Mouse (Mus musculus): ENCODE results near the gene Samd15. TPM values are rescaled to one million over a fixed set of nuclear protein-coding genes. Genes with fewer than 3 reads are reported as not detected.
"Not testable (repeated sequence)": the region's sequence is repeated elsewhere in the genome, so short reads cannot be mapped to it uniquely, and the experiment has no call there.

The Samd15 gene
- polyA plus RNA-seq (2015; fragmentation: Nextera tagmentation; extraction: Ambion mirVana): 2.5 TPM in 2 replicates

GRCm38 (mm10) chr12:87199206-87199972 lies at the start of gene Samd15:
TSS of gene Samd15 (plus strand) at chr12:87199723.
- Histone ChIP-seq H3K4me1 (peaks cover 15% of the 10 kb centered on the region), H3K36me3 (no peaks in the 10 kb centered on the region), H3K4me3 (replicated peaks) (peak within 1 kb of the TSS; percentile 65), H3K27ac (replicated peaks) (peak within 1 kb of the TSS; percentile 90), H3K9ac (replicated peaks) (peak within 1 kb of the TSS; percentile 84), H3K9me3 (replicated peaks) (no peaks in the 10 kb centered on the region), H3K4me2 (peak within 1 kb of the TSS; percentile 79), H3K27me3 (replicated peaks) (no peaks in the 10 kb centered on the region)
- peak; percentile 68 for ATAC-seq (ENCODE audit: low FRiP score)
- WGBS: 3% methylated on average over 38 of the region's 38 CpGs

- 82% methylated on average over 4 of the region's 4 CpGs for WGBS
- H3K36me3 ChIP-seq; ATAC-seq (ENCODE audit: low FRiP score); H3K9ac ChIP-seq (replicated peaks); H3K27ac ChIP-seq (replicated peaks); H3K9me3 ChIP-seq (replicated peaks); H3K4me2 ChIP-seq; H3K27me3 ChIP-seq (replicated peaks); H3K4me3 ChIP-seq (replicated peaks); H3K4me1 ChIP-seq: not testable (repeated sequence)
These were observed 45.1 kb upstream of the Samd15 start for GRCm38 (mm10) chr12:87154448-87154847.

GRCm38 (mm10) chr12:87157361-87157760 lies 42.2 kb upstream of the Samd15 start:
- H3K27me3 ChIP-seq (replicated peaks): no peaks in the 10 kb centered on the region
- 66% methylated on average over 4 of the region's 4 CpGs for WGBS

GRCm38 (mm10) chr12:87158099-87158498 lies 41.4 kb upstream of the Samd15 start:
- Histone ChIP-seq H3K27ac (replicated peaks) (no peak overlapping the region), H3K9ac (replicated peaks) (no peak overlapping the region), H3K36me3 (0 out of 2 replicates have a peak, but pooled peaks cover 2% of the 10 kb centered on the region), H3K27me3 (replicated peaks) (no peaks in the 10 kb centered on the region), H3K4me2 (no peak overlapping the region), H3K4me1 (no peaks in the 10 kb centered on the region), H3K9me3 (replicated peaks) (no peaks in the 10 kb centered on the region), H3K4me3 (replicated peaks) (no peak overlapping the region)
- WGBS: 81% methylated on average over 7 of the region's 7 CpGs
- ATAC-seq (ENCODE audit: low FRiP score): no peak

More at GRCm38 (mm10) chr12:87157361-87157760, 42.2 kb upstream of the Samd15 start:
- ATAC-seq (ENCODE audit: low FRiP score): no peak
- Histone ChIP-seq H3K9me3 (replicated peaks) (no peaks in the 10 kb centered on the region), H3K4me1 (no peaks in the 10 kb centered on the region), H3K27ac (replicated peaks) (no peak overlapping the region), H3K9ac (replicated peaks) (no peak overlapping the region), H3K36me3 (no peaks in the 10 kb centered on the region), H3K4me3 (replicated peaks) (no peak overlapping the region), H3K4me2 (no peak overlapping the region)

- no peak overlapping the region for H3K4me3 ChIP-seq (replicated peaks)
- no peaks in the 10 kb centered on the region for H3K4me1 ChIP-seq
- 93% methylated on average over 1 of the region's 1 CpGs for WGBS
- H3K36me3 ChIP-seq: 0 out of 2 replicates have a peak, but pooled peaks cover 6% of the 10 kb centered on the region
- ATAC-seq (ENCODE audit: low FRiP score): no peak
- no peak overlapping the region for H3K4me2 ChIP-seq
- no peak overlapping the region for H3K9ac ChIP-seq (replicated peaks)
- H3K27ac ChIP-seq (replicated peaks): no peak overlapping the region
- H3K9me3 ChIP-seq (replicated peaks): no peaks in the 10 kb centered on the region
- H3K27me3 ChIP-seq (replicated peaks): no peaks in the 10 kb centered on the region
These were observed 39.2 kb upstream of the Samd15 start for GRCm38 (mm10) chr12:87160310-87160709.

GRCm38 (mm10) chr12:87160815-87161214 lies 38.7 kb upstream of the Samd15 start:
- Histone ChIP-seq H3K27ac (replicated peaks) (no peak overlapping the region), H3K4me3 (replicated peaks) (no peak overlapping the region), H3K9ac (replicated peaks) (no peak overlapping the region), H3K4me1 (no peaks in the 10 kb centered on the region), H3K36me3 (0 out of 2 replicates have a peak, but pooled peaks cover 6% of the 10 kb centered on the region), H3K4me2 (no peak overlapping the region), H3K27me3 (replicated peaks) (no peaks in the 10 kb centered on the region), H3K9me3 (replicated peaks) (no peaks in the 10 kb centered on the region)
- no peak for ATAC-seq (ENCODE audit: low FRiP score)
- 90% methylated on average over 5 of the region's 5 CpGs for WGBS

- 0 out of 2 replicates have a peak, but pooled peaks have one; percentile 24 for ATAC-seq (ENCODE audit: low FRiP score)
- no peak overlapping the region; the same call in 1 of the 2 replicates for H3K27ac ChIP-seq (replicated peaks)
- H3K9me3 ChIP-seq (replicated peaks): no peaks in the 10 kb centered on the region
- peaks cover 17% of the 10 kb centered on the region for H3K4me1 ChIP-seq
- H3K27me3 ChIP-seq (replicated peaks): no peaks in the 10 kb centered on the region
- H3K4me3 ChIP-seq (replicated peaks): no peak overlapping the region
- WGBS: 73% methylated on average over 4 of the region's 4 CpGs
- no peak overlapping the region for H3K4me2 ChIP-seq
- no peak overlapping the region for H3K9ac ChIP-seq (replicated peaks)
- H3K36me3 ChIP-seq: peaks cover 32% of the 10 kb centered on the region
These were observed 24.2 kb upstream of the Samd15 start for GRCm38 (mm10) chr12:87175194-87175946.

GRCm38 (mm10) chr12:87177631-87178030 lies 21.9 kb upstream of the Samd15 start:
- Histone ChIP-seq H3K4me1 (peaks cover 17% of the 10 kb centered on the region), H3K36me3 (peaks cover 19% of the 10 kb centered on the region), H3K4me3 (replicated peaks) (no peak overlapping the region), H3K4me2 (no peak overlapping the region), H3K27me3 (replicated peaks) (no peaks in the 10 kb centered on the region), H3K27ac (replicated peaks) (no peak overlapping the region), H3K9ac (replicated peaks) (no peak overlapping the region), H3K9me3 (replicated peaks) (no peaks in the 10 kb centered on the region)
- ATAC-seq (ENCODE audit: low FRiP score): no peak
- 93% methylated on average over 4 of the region's 4 CpGs for WGBS

GRCm38 (mm10) chr12:87193008-87193407 lies 6.5 kb upstream of the Samd15 start:
- 91% methylated on average over 3 of the region's 3 CpGs for WGBS
- H3K27ac ChIP-seq (replicated peaks): no peak overlapping the region
- no peaks in the 10 kb centered on the region for H3K27me3 ChIP-seq (replicated peaks)
- no peak overlapping the region for H3K4me3 ChIP-seq (replicated peaks)
- no peak overlapping the region for H3K4me2 ChIP-seq
- H3K9me3 ChIP-seq (replicated peaks): no peaks in the 10 kb centered on the region
- no peak for ATAC-seq (ENCODE audit: low FRiP score)
- H3K4me1 ChIP-seq: peaks cover 7% of the 10 kb centered on the region
- no peak overlapping the region for H3K9ac ChIP-seq (replicated peaks)
- H3K36me3 ChIP-seq: no peaks in the 10 kb centered on the region

- no peak for ATAC-seq (ENCODE audit: low FRiP score)
- H3K36me3 ChIP-seq: no peaks in the 10 kb centered on the region
- WGBS: 84% methylated on average over 1 of the region's 1 CpGs
- H3K9me3 ChIP-seq (replicated peaks): no peaks in the 10 kb centered on the region
- H3K9ac ChIP-seq (replicated peaks): no peak overlapping the region
- H3K27ac ChIP-seq (replicated peaks): no peak overlapping the region
- no peaks in the 10 kb centered on the region for H3K27me3 ChIP-seq (replicated peaks)
- H3K4me1 ChIP-seq: peaks cover 18% of the 10 kb centered on the region
- H3K4me3 ChIP-seq (replicated peaks): no peak overlapping the region
- H3K4me2 ChIP-seq: no peak overlapping the region
These were observed 4.5 kb upstream of the Samd15 start for GRCm38 (mm10) chr12:87195069-87195468.

- Histone ChIP-seq H3K4me2 (no peak overlapping the region), H3K9me3 (replicated peaks) (no peaks in the 10 kb centered on the region), H3K27me3 (replicated peaks) (no peaks in the 10 kb centered on the region), H3K4me1 (peaks cover 15% of the 10 kb centered on the region), H3K36me3 (no peaks in the 10 kb centered on the region), H3K4me3 (replicated peaks) (no peak overlapping the region), H3K9ac (replicated peaks) (no peak overlapping the region), H3K27ac (replicated peaks) (no peak overlapping the region)
- no peak for ATAC-seq (ENCODE audit: low FRiP score)
These were observed 3.2 kb upstream of the Samd15 start for GRCm38 (mm10) chr12:87196310-87196709.

GRCm38 (mm10) chr12:87198792-87199191 lies 731 bp upstream of the Samd15 start:
- WGBS: 38% methylated on average over 6 of the region's 6 CpGs
- H3K36me3 ChIP-seq: no peaks in the 10 kb centered on the region
- no peaks in the 10 kb centered on the region for H3K27me3 ChIP-seq (replicated peaks)
- no peaks in the 10 kb centered on the region for H3K9me3 ChIP-seq (replicated peaks)
- peaks cover 15% of the 10 kb centered on the region for H3K4me1 ChIP-seq
- peak overlapping the region; percentile 84 for H3K9ac ChIP-seq (replicated peaks)
- H3K27ac ChIP-seq (replicated peaks): no peak overlapping the region
- no peak for ATAC-seq (ENCODE audit: low FRiP score)
- H3K4me2 ChIP-seq: peak overlapping the region; percentile 79
- H3K4me3 ChIP-seq (replicated peaks): peak overlapping the region; percentile 65
